Mouse (Mus musculus) forebrain, embryonic 10.5 days (tissue): ENCODE measurements around the gene Mettl23. TPM values are rescaled to one million over a fixed set of nuclear protein-coding genes. Genes with fewer than 3 reads are reported as not detected.

Source experiments
- DNase-seq: peaks from one replicate; pipeline ENCODE4 v3.0.0-alpha.2; 2017; ENCODE audit warnings: low spot score; ENCODE audit errors: extremely low spot score
- H3K27ac ChIP-seq: fragments of 300-500 bp; sonication (generic); 2 replicates; pipeline ENCODE4 v1.5.1; 2016; ENCODE audit warnings: mild to moderate bottlenecking
- H3K27me3 ChIP-seq: fragments of 300-500 bp; sonication (generic); 2 replicates; pipeline ENCODE4 v1.6.1; 2016; ENCODE audit warnings: mild to moderate bottlenecking; ENCODE audit not compliant: poor library complexity, severe bottlenecking
- H3K36me3 ChIP-seq: fragments of 300-500 bp; sonication (generic); replicated peaks from 2 replicates; pipeline ENCODE4 v1.6.1; 2016; ENCODE audit warnings: mild to moderate bottlenecking, moderate library complexity
- H3K4me1 ChIP-seq: fragments of 300-500 bp; sonication (generic); 2 replicates; pipeline ENCODE4 v1.6.1; 2016
- H3K4me3 ChIP-seq: fragments of 300-500 bp; sonication (generic); 2 replicates; pipeline ENCODE4 v1.5.1; 2016; ENCODE audit warnings: mild to moderate bottlenecking, moderate library complexity
- H3K9me3 ChIP-seq: fragments of 300-500 bp; sonication (generic); 2 replicates; pipeline ENCODE4 v1.6.1; 2016; ENCODE audit warnings: mild to moderate bottlenecking, moderate library complexity
- WGBS: fragments of 180-500 bp; shearing (Covaris S2); methylation state at CpG from one replicate; pipeline ENCODE4 v1.1.7; 2016; 5-methylcytosine and 5-hydroxymethylcytosine counted together
- polyA plus RNA-seq: library from polyadenylated mRNA; unstranded; fragments of >200 nt; fragmentation: Nextera tagmentation; extraction: Ambion mirVana; gene quantifications from 2 replicates; pipeline ENCODE4 v1.2.1, GENCODE M21; 2016

Gene Mettl23
- polyA plus RNA-seq: 64.3 and 66.5 TPM in 2 replicates

DNA sequence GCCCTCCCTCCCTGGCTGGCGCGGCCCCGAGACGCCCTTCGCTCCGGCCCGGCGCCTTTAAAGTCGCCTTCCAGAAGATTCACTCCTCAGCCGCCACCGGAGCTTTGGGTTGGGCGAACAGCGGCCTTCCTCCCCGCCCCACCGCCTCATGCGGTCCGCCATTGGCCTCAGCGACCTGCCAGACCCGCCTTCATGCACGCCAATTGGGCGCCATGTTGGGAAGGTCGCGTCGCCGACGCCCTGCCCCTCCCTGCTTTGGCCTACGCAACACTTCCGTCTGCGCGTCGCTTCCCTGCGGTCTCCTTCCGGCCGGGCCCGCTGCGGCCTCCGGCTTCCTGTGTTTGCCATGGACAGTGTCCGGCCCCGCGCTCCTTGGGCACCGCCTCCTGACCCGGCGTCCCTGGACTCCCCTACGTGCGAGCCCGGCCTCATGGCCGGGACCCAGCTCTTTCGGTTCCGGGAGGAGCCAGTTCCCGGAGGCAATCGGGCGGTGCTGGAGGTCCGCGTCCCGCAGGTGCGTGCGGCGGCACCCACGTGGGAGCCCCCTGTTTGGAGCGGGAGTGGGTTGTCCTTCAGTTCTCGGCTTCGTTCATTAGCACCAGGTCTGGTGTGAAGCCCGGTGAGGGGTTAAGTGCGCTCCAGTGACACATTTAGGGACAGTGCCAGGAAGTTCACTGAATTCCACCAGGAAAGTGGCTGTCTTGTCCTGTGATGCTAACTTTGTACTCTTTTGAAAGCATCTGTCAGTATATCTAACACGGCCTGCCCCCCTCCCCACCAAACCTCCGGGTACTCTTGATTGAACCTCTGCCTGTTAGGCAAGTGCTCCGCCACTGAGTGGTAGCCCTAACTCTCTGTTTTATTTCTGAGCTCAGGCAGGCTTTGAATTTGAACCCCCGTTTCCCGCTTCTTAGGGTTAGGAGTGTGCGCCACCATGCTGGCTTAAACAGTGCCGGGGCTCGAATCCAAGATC lies at the start of gene Mettl23, which contains the start of gene Jmjd6:
Gene Mettl23, plus strand, starts transcription at position 18 of the 973 bp plus-strand sequence.
Gene Jmjd6, minus strand, starts transcription at position 189 of the 973 bp plus-strand sequence.
- Histone ChIP-seq H3K36me3 (peaks cover 57% of the 10 kb centered on the region), H3K4me1 (peaks cover 67% of the 10 kb centered on the region), H3K27me3 (no peaks in the 10 kb centered on the region), H3K9me3 (no peaks in the 10 kb centered on the region), H3K4me3 (peak within 1 kb of the TSS; percentile 89), H3K27ac (peak within 1 kb of the TSS; percentile 98)
- peak; percentile 97 for DNase-seq
- under 1% methylated on average over 72 of the region's 72 CpGs for WGBS

DNA sequence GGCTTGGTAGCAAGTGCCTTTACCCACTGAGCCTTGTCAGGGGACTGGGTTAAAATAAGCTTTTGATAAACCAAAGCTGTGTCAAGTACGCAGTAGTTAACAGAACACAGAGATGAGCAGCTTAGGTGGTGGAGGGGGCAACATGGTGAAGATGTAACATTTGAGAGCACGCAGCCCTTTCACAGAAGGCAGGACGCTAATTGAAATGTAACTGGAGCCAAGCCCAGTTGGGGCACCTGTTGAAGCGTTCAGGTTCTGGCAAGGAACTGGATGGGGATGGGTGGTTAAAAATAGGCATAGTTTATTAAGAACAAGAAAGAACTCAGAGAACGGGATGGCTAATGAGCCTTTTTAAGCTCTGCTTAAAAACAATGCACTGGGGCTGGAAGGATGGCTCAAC lies 43.7 kb upstream of the Mettl23 start:
- Histone ChIP-seq H3K27ac (no peak overlapping the region), H3K4me1 (peaks cover 6% of the 10 kb centered on the region; the same call in 1 of the 2 replicates), H3K27me3 (no peaks in the 10 kb centered on the region), H3K9me3 (no peaks in the 10 kb centered on the region), H3K4me3 (no peak overlapping the region), H3K36me3 (no peaks in the 10 kb centered on the region)
- DNase-seq: no peak
- WGBS: 95% methylated on average over 5 of the region's 5 CpGs

DNA sequence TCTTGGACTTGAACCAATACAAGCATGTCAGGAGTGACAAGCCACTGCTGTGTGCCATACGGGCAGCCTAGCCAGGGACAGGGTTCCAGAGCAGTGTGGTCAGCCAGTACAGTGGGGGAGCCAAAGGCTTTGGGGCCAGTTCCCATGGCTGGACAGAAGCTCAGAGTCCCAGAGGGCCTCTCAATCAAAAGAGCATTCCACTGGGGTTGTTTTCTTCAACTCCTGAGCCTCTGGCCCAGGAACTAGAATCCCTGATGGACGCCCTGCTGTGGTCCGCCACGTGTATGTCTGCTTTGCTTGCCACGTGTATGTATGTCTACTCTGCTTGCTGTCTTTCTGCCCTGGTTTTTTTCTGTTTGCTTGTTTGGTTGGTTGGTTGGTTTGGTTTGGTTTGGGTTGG lies 42.0 kb upstream of the Mettl23 start:
- Histone ChIP-seq H3K4me3 (no peak overlapping the region), H3K27ac (0 out of 2 replicates have a peak overlapping the region, but pooled peaks have one; percentile 30), H3K27me3 (no peaks in the 10 kb centered on the region), H3K36me3 (no peaks in the 10 kb centered on the region), H3K4me1 (peaks cover 4% of the 10 kb centered on the region; the same call in 1 of the 2 replicates), H3K9me3 (no peaks in the 10 kb centered on the region)
- 77% methylated on average over 5 of the region's 5 CpGs for WGBS
- DNase-seq: no peak

DNA sequence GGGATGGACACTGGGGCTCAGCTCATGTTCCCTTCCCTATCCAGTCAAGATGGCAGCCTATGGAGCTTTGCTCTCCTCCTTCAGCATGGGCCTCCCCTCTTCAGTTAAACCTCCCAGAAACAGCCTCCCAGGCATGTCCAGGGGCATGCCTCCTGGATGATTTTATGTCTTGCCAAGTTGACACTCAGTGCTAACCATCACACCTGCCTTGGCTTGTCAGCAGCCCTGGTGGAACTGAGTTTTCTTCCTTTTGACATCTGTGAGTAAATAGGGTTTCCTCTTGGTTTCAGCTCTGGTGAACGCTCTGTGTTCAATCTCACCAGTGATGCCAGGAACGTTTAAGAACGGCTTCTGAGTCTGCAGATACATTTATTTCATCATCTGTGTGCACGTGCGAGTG lies 40.4 kb upstream of the Mettl23 start:
- no peaks in the 10 kb centered on the region for H3K36me3 ChIP-seq
- WGBS: 83% methylated on average over 5 of the region's 5 CpGs
- H3K27me3 ChIP-seq: no peaks in the 10 kb centered on the region
- peaks cover 11% of the 10 kb centered on the region for H3K4me1 ChIP-seq
- no peak overlapping the region for H3K4me3 ChIP-seq
- no peak for DNase-seq
- H3K9me3 ChIP-seq: no peaks in the 10 kb centered on the region
- no peak overlapping the region for H3K27ac ChIP-seq

DNA sequence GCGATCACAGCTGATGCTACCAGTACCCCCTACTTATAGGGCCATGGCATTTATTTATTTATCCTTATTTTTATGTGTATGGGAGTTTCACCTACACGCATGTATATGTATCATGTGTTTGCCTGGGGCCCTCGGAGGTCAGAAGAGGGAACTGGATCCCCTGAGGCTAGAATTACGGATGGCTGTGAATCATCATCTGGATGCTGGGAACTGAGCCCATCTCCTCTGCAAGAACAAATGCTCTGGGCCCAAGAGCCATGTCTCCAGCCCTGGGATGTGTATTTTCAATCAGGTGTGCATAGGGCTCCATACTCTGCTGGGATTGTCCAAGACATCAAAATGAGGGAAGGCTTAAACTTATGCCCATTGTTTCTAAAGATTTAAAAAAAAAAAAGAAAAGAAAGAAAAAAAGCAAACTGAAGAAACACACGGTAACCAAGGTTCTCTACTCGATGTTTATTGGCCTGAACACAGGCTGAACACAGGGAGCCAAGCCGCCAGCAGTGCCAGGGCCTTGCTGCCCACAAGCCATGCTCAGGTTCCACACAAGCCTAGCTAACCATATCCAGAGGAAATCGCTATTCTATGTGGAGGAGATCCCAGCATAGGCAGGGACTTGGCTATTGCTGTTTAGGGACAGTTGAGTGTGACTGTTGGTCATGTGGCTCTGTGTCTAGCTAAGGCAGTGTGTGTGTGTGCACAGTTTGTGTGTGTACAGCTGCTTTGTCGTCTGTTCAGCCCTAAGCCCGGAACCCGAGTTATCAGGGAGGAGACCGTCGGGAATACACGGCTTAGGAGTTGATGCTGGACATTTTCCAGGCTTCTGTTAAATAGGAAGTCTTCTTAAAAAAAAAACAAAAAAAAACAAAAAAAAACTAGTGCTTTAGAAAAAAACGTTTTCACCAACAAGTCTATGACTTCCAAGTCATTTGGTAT lies 36.7 kb upstream of the Mettl23 start:
- DNase-seq: no peak
- Histone ChIP-seq H3K27ac (no peak overlapping the region), H3K4me3 (no peak overlapping the region), H3K9me3 (no peaks in the 10 kb centered on the region), H3K36me3 (0 out of 2 replicates have a peak, but pooled peaks cover 2% of the 10 kb centered on the region), H3K27me3 (peaks cover 19% of the 10 kb centered on the region), H3K4me1 (peaks cover 39% of the 10 kb centered on the region)
- WGBS: 93% methylated on average over 15 of the region's 15 CpGs

DNA sequence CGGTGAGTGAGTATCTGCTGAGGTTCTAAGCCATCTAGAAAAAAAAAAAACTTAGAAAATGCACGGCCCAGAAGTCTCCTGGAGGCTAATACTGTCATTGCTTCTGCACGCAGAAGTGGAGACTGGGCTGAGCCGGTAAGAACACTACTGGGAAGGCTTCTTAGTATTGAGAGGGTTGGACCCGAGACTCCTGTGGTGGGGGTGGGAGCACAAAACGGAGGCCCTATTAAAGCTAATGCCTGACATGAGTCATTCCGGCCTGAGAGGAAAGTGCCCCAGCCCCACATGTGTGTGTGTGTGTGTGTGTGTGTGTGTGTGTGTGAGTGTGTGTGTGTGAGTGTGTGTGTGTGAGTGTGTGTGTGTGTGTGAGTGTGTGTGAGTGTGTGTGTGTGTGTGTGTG lies 36.0 kb upstream of the Mettl23 start:
- H3K9me3 ChIP-seq: no peaks in the 10 kb centered on the region
- no peak overlapping the region for H3K4me3 ChIP-seq
- DNase-seq: no peak
- WGBS: 68% methylated on average over 7 of the region's 7 CpGs
- H3K36me3 ChIP-seq: 0 out of 2 replicates have a peak, but pooled peaks cover 2% of the 10 kb centered on the region
- peaks cover 46% of the 10 kb centered on the region for H3K4me1 ChIP-seq
- H3K27me3 ChIP-seq: peaks cover 19% of the 10 kb centered on the region
- H3K27ac ChIP-seq: no peak overlapping the region

DNA sequence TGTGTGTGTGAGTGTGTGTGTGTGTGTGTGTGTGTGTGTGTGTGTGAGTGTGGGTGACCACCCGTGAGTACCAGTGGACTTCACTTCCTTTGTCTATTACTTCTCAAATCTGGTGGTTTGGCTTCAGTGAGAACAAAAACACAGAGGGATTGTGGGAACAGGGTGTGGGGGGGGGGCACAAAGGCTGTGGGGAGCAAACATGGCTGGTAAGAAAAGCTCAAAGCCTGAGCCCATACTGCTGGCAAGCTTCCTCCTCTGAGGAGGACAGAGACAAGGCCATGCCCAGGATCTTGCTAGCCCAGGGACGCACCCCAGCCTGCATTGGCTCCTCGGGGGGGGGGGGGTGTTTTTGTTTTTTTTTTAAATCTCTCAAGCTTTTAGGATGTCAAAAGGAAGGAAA lies 35.6 kb upstream of the Mettl23 start:
- 83% methylated on average over 3 of the region's 3 CpGs for WGBS
- Histone ChIP-seq H3K27me3 (peaks cover 19% of the 10 kb centered on the region), H3K9me3 (no peaks in the 10 kb centered on the region), H3K4me1 (peaks cover 50% of the 10 kb centered on the region), H3K36me3 (0 out of 2 replicates have a peak, but pooled peaks cover 2% of the 10 kb centered on the region), H3K27ac (peak overlapping the region; percentile 27; the same call in 1 of the 2 replicates), H3K4me3 (no peak overlapping the region)
- DNase-seq: no peak

DNA sequence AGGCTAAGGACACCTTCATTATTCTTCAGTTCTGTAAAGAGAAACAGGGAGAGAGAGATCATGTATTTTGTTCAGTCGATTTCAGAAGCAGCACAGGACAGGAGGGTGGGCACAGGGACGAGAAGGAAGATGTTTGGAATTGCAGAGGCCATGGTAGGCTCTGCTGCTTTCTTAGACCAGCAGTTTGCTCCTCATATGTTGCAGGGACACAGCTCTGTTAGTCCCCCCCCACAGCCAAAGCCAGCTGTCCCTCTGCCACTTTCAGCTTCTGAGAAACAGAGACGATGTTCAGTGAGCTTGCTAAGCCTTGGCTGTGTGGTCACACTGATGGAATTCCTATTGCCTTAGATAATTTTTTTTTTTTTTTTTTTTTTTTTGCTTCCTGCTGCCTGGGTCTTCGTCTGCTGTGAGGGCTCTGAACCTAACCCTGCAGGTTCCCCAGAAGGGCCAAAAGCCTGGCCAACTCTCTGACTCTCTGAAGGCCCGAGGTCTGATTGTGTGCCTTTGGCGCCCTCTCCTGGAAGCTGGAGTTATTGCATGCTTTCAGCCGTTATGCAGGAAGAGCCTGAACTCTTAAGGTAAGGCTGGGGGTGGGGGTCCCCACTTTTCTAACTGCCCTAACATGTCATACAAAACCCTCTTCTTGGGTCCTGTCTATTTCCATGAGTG lies 35.0 kb upstream of the Mettl23 start:
- peak; percentile 84 for DNase-seq
- no peak overlapping the region for H3K4me3 ChIP-seq
- 33% methylated on average over 7 of the region's 7 CpGs for WGBS
- peak overlapping the region; percentile 27; the same call in 1 of the 2 replicates for H3K27ac ChIP-seq
- no peaks in the 10 kb centered on the region for H3K9me3 ChIP-seq
- H3K4me1 ChIP-seq: peaks cover 56% of the 10 kb centered on the region
- H3K36me3 ChIP-seq: 0 out of 2 replicates have a peak, but pooled peaks cover 2% of the 10 kb centered on the region
- peaks cover 19% of the 10 kb centered on the region for H3K27me3 ChIP-seq

DNA sequence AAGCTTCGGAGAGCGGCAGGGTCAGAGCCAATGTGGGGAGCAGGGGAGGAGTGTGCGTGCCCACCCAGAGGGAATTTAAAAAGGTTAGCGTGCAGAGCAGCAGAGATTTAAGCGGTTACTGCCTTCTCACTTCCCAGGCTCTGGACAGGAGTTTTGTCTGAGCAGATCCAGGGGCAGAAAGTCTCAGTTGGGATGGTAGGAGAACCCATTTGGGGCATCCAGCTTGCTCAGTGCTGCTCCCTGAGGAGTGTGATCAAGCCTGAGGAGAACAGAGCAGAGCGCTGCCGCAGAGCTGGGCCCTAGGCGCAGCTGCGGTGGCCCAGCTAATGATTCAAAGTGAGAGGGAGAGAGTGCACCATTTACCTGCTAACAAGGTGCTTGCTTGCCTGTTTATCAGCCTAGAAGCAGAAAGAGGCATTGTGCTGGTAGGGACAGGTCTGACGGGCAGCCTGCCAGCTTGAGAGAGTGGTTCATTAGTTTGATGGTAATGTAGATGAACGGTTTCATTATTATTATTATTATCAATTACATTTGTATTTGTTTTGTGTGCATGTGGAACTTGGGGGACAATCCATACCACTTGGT lies 34.2 kb upstream of the Mettl23 start:
- no peaks in the 10 kb centered on the region for H3K9me3 ChIP-seq
- peak overlapping the region; percentile 59; the same call in 1 of the 2 replicates for H3K27ac ChIP-seq
- WGBS: 79% methylated on average over 11 of the region's 11 CpGs
- peaks cover 19% of the 10 kb centered on the region for H3K27me3 ChIP-seq
- H3K4me1 ChIP-seq: peaks cover 64% of the 10 kb centered on the region
- DNase-seq: no peak
- 0 out of 2 replicates have a peak, but pooled peaks cover 2% of the 10 kb centered on the region for H3K36me3 ChIP-seq
- H3K4me3 ChIP-seq: no peak overlapping the region

DNA sequence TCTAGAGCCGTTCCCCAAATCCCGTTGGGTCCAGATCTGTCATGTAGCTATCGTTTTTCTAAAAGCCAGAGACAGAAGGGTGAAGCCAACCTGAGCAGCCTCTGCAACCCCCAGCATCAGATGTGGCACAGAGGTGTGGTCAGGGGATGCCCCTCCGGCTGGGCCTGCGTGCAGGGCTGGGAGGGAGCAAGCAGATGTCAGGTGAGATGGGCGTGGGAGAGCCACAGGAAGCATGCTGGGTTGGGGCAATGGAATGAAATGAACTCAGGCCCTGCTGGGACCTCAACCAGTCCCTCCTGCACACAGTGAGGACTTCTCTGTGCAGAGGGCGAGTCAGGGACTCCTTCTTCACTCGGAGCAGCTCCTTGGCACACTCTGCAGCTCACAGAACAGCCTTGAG lies 33.6 kb upstream of the Mettl23 start:
- Histone ChIP-seq H3K36me3 (0 out of 2 replicates have a peak, but pooled peaks cover 2% of the 10 kb centered on the region), H3K4me3 (no peak overlapping the region), H3K9me3 (no peaks in the 10 kb centered on the region), H3K27me3 (peaks cover 19% of the 10 kb centered on the region), H3K27ac (peak overlapping the region; percentile 40; the same call in 1 of the 2 replicates), H3K4me1 (peaks cover 70% of the 10 kb centered on the region)
- 81% methylated on average over 8 of the region's 8 CpGs for WGBS
- DNase-seq: no peak

DNA sequence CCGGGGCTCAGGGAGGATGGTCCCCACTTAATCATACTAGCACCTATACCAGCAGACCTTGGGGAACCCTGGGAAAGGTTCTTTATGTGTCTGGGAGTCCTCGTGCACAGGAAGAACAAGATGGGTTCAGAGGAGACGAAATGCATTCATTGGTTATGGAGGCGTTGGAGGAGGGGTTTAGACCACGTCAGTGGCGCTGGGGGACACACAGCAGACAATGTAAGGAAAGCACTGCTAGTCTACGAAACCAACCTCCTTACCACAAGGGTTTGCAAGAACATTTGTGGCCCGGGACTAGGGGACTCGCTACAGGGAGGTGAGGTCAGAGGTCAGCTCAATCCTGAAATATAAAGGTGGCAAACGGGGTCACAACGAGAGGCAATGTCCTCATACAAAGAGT lies 32.5 kb upstream of the Mettl23 start:
- no peaks in the 10 kb centered on the region for H3K9me3 ChIP-seq
- H3K36me3 ChIP-seq: 0 out of 2 replicates have a peak, but pooled peaks cover 2% of the 10 kb centered on the region
- H3K27me3 ChIP-seq: peaks cover 19% of the 10 kb centered on the region
- peaks cover 80% of the 10 kb centered on the region for H3K4me1 ChIP-seq
- peak overlapping the region; percentile 86 for H3K27ac ChIP-seq
- peak overlapping the region; percentile 52 for H3K4me3 ChIP-seq
- WGBS: 43% methylated on average over 11 of the region's 11 CpGs
- no peak for DNase-seq
